Mouse (Mus musculus): Measurements from ENCODE around the gene D6Ertd527e. TPM values are rescaled to one million over a fixed set of nuclear protein-coding genes. Genes with fewer than 3 reads are reported as not detected.

Gene D6Ertd527e
- polyA plus RNA-seq (2016; fragmentation: Nextera tagmentation; extraction: Ambion mirVana), result 0.12 TPM in 1 of 2 replicates, not detected in the other

- Histone ChIP-seq H3K36me3 (replicated peaks) (no peaks in the 10 kb centered on the region), H3K4me3 (no peak within 1 kb of the TSS), H3K27ac (replicated peaks) (no peak within 1 kb of the TSS), H3K27me3 (replicated peaks; ENCODE audit: low read depth, poor library complexity, severe bottlenecking) (no peaks in the 10 kb centered on the region), H3K4me1 (peaks cover 27% of the 10 kb centered on the region), H3K9me3 (no peaks in the 10 kb centered on the region)
- WGBS, result 79% methylated on average over 11 of the region's 11 CpGs
- no peak for DNase-seq (ENCODE audit: low spot score)
These were observed at the start of gene D6Ertd527e for GRCm38 (mm10) chr6:87104123-87104796. D6Ertd527e (plus strand) TSS chr6:87104746.

DNA sequence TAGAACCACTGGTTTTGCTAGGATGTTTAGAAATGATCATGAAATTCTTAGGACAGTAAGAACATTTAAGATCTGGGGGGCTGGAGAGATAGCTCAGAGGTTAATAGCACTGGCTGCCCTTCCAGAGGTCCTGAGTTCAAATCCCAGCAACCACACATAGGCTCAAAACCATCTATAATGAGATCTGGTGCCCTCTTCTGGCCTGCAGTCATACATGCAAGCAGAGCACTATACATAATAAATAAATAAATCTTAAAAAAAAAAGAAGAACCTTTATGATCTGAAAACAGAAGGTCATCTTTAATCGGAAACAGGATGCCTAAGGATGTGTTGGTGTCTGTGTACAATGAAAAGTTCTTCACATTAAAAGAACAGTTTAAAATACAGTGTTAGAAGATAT, 44.8 kb upstream of the D6Ertd527e start:
- Histone ChIP-seq H3K4me1 (no peaks in the 10 kb centered on the region), H3K36me3 (replicated peaks) (peaks cover 94% of the 10 kb centered on the region), H3K27me3 (replicated peaks; ENCODE audit: low read depth, poor library complexity, severe bottlenecking) (no peaks in the 10 kb centered on the region), H3K27ac (replicated peaks) (no peak overlapping the region), H3K9me3 (no peaks in the 10 kb centered on the region), H3K4me3 (no peak overlapping the region)
- no peak for DNase-seq (ENCODE audit: low spot score)
- 97% methylated on average over 1 of the region's 1 CpGs for WGBS

DNA sequence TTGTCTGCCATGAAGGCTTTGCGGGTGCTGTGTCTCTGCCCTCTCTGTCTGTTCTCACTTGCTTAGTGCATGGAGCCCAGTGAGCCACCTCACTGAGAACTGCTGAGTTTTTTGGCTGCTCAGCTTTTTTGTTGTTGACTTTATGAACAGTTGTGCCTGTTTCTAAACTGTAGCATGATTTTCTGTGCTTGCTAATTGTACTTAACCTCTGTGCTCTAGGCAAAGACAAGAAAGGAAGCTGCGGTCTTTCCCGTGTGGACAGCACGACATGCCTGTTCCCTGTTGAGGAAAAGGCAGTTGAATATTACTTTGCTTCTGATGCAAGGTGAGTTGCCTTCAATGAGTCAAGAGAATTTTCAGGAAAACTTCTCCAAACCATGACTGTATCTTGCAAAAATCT, 41.0 kb upstream of the D6Ertd527e start:
- no peak overlapping the region for H3K27ac ChIP-seq (replicated peaks)
- H3K4me3 ChIP-seq, result no peak overlapping the region
- 95% methylated on average over 4 of the region's 4 CpGs for WGBS
- DNase-seq (ENCODE audit: low spot score), result no peak
- H3K4me1 ChIP-seq, result no peaks in the 10 kb centered on the region
- no peaks in the 10 kb centered on the region for H3K27me3 ChIP-seq (replicated peaks; ENCODE audit: low read depth, poor library complexity, severe bottlenecking)
- H3K9me3 ChIP-seq, result no peaks in the 10 kb centered on the region
- H3K36me3 ChIP-seq (replicated peaks), result peaks cover 96% of the 10 kb centered on the region

- Histone ChIP-seq H3K9me3 (no peaks in the 10 kb centered on the region), H3K27me3 (replicated peaks; ENCODE audit: low read depth, poor library complexity, severe bottlenecking) (no peaks in the 10 kb centered on the region), H3K36me3 (replicated peaks) (peaks cover 99% of the 10 kb centered on the region), H3K27ac (replicated peaks) (no peak overlapping the region), H3K4me3 (no peak overlapping the region), H3K4me1 (no peaks in the 10 kb centered on the region)
- 89% methylated on average over 2 of the region's 2 CpGs for WGBS
- no peak for DNase-seq (ENCODE audit: low spot score)
These were observed 36.3 kb upstream of the D6Ertd527e start for GRCm38 (mm10) chr6:87068209-87068608.

GRCm38 (mm10) chr6:87069195-87069900, 35.2 kb upstream of the D6Ertd527e start:
- peaks cover 99% of the 10 kb centered on the region for H3K36me3 ChIP-seq (replicated peaks)
- DNase-seq (ENCODE audit: low spot score), result no peak

DNA sequence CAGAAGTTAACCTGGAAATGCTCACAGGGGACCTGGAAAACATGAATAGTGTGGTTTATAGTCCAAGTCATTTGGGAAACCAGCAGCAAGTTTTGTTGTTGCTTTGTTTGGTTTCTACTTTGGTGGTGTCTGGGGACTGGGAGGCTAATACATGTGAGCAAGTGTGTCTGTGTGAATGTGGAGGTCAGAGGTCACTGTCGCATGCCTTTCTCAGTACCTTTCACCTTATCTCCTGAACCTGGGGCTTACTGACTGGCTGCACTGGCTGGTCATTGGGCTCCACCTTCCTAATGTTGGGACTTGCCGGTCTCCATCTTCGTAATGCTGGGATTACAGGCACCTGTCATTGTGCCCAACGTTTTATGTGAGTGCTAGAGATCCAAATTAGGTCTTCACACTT, 33.9 kb upstream of the D6Ertd527e start:
- no peaks in the 10 kb centered on the region for H3K9me3 ChIP-seq
- peaks cover 94% of the 10 kb centered on the region for H3K36me3 ChIP-seq (replicated peaks)
- DNase-seq (ENCODE audit: low spot score), result no peak
- H3K27me3 ChIP-seq (replicated peaks; ENCODE audit: low read depth, poor library complexity, severe bottlenecking), result no peaks in the 10 kb centered on the region
- WGBS, result 91% methylated on average over 4 of the region's 4 CpGs
- H3K27ac ChIP-seq (replicated peaks), result no peak overlapping the region
- H3K4me3 ChIP-seq, result no peak overlapping the region
- H3K4me1 ChIP-seq, result no peaks in the 10 kb centered on the region

More at GRCm38 (mm10) chr6:87069195-87069900, 35.2 kb upstream of the D6Ertd527e start:
- Histone ChIP-seq H3K9me3 (no peaks in the 10 kb centered on the region), H3K4me3 (no peak overlapping the region), H3K27me3 (replicated peaks; ENCODE audit: low read depth, poor library complexity, severe bottlenecking) (no peaks in the 10 kb centered on the region), H3K4me1 (no peaks in the 10 kb centered on the region), H3K27ac (replicated peaks) (no peak overlapping the region)
- WGBS, result 88% methylated on average over 7 of the region's 7 CpGs

DNA sequence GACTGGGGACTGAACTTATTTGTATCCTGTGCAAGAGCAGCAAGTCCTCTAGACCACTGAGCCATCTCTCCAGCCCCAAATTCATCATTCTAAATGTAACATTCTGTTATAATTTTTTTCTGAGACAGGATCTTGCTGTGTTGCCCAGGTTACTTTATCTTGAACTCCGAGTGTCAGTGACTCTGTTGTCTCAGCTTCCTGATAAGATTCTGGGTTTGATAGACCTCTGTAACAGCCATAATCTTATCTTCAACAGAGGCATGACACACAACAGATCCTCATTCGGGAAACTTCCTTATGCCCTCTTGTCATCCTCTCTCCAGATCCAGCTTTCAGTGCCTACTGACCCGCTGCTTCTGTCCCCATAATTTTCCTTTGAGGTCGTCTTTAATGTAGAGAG, 31.8 kb upstream of the D6Ertd527e start:
- H3K27me3 ChIP-seq (replicated peaks; ENCODE audit: low read depth, poor library complexity, severe bottlenecking), result no peaks in the 10 kb centered on the region
- H3K4me3 ChIP-seq, result no peak overlapping the region
- H3K27ac ChIP-seq (replicated peaks), result no peak overlapping the region
- H3K4me1 ChIP-seq, result peaks cover 5% of the 10 kb centered on the region; the same call in 1 of the 2 replicates
- no peak for DNase-seq (ENCODE audit: low spot score)
- no peaks in the 10 kb centered on the region for H3K9me3 ChIP-seq
- H3K36me3 ChIP-seq (replicated peaks), result peaks cover 91% of the 10 kb centered on the region
- WGBS, result 91% methylated on average over 4 of the region's 4 CpGs

GRCm38 (mm10) chr6:87075092-87075685, 29.4 kb upstream of the D6Ertd527e start:
- no peak for DNase-seq (ENCODE audit: low spot score)
- Histone ChIP-seq H3K4me1 (peaks cover 11% of the 10 kb centered on the region; the same call in 1 of the 2 replicates), H3K27ac (replicated peaks) (no peak overlapping the region), H3K36me3 (replicated peaks) (peaks cover 84% of the 10 kb centered on the region), H3K27me3 (replicated peaks; ENCODE audit: low read depth, poor library complexity, severe bottlenecking) (no peaks in the 10 kb centered on the region), H3K4me3 (no peak overlapping the region), H3K9me3 (no peaks in the 10 kb centered on the region)
- 81% methylated on average over 3 of the region's 3 CpGs for WGBS

GRCm38 (mm10) chr6:87079457-87079856, 25.1 kb upstream of the D6Ertd527e start:
- H3K4me1 ChIP-seq, result peaks cover 11% of the 10 kb centered on the region; the same call in 1 of the 2 replicates
- no peak overlapping the region for H3K27ac ChIP-seq (replicated peaks)
- no peaks in the 10 kb centered on the region for H3K9me3 ChIP-seq
- H3K27me3 ChIP-seq (replicated peaks; ENCODE audit: low read depth, poor library complexity, severe bottlenecking), result no peaks in the 10 kb centered on the region
- H3K36me3 ChIP-seq (replicated peaks), result peaks cover 86% of the 10 kb centered on the region
- 71% methylated on average over 4 of the region's 4 CpGs for WGBS
- no peak overlapping the region for H3K4me3 ChIP-seq
- no peak for DNase-seq (ENCODE audit: low spot score)

DNA sequence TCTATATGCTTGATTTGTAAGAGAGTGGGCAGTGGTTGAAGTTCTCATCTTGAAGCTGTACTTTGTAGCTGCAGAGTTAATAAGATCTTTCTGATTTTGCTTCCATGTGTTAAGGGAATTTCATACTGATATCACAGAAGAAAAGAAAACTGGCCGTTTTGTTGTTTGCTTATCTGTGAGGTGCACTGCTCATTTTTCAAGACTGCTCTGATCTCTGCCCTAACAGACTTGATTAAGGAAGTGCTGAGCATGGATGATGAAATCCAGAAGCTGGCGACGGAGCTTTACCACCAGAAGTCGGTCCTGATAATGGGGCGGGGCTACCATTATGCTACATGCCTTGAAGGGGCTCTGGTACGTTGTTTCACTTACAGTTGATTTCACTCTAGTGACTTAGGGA, 19.5 kb upstream of the D6Ertd527e start:
- H3K9me3 ChIP-seq, result no peaks in the 10 kb centered on the region
- no peak overlapping the region for H3K4me3 ChIP-seq
- DNase-seq (ENCODE audit: low spot score), result no peak
- peaks cover 100% of the 10 kb centered on the region for H3K36me3 ChIP-seq (replicated peaks)
- WGBS, result 81% methylated on average over 6 of the region's 6 CpGs
- H3K27me3 ChIP-seq (replicated peaks; ENCODE audit: low read depth, poor library complexity, severe bottlenecking), result no peaks in the 10 kb centered on the region
- peaks cover 1% of the 10 kb centered on the region; the same call in 1 of the 2 replicates for H3K4me1 ChIP-seq
- no peak overlapping the region for H3K27ac ChIP-seq (replicated peaks)

DNA sequence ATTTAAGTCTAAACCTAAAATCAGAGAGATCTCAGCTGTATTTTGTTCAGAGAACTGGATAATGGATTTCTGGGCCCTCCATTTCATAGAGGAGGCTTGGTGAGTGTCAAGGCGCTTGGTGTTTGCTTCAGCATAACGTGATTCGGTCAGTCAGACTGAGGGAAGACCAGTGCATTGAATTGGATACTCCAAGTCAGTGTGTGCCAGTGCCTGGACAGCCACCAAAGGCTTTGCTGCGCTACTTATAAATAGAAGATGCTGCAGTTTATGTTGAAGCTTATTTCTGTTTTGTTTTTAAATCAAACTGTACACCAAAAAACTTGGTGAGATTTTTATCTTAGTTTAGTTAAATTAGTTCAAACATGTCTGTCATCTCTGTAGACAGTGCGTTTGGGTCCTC, 16.2 kb upstream of the D6Ertd527e start:
- H3K9me3 ChIP-seq, result no peaks in the 10 kb centered on the region
- H3K36me3 ChIP-seq (replicated peaks), result peaks cover 81% of the 10 kb centered on the region
- WGBS, result 93% methylated on average over 5 of the region's 5 CpGs
- no peak overlapping the region for H3K27ac ChIP-seq (replicated peaks)
- no peak overlapping the region for H3K4me3 ChIP-seq
- no peaks in the 10 kb centered on the region for H3K27me3 ChIP-seq (replicated peaks; ENCODE audit: low read depth, poor library complexity, severe bottlenecking)
- H3K4me1 ChIP-seq, result no peaks in the 10 kb centered on the region
- no peak for DNase-seq (ENCODE audit: low spot score)

DNA sequence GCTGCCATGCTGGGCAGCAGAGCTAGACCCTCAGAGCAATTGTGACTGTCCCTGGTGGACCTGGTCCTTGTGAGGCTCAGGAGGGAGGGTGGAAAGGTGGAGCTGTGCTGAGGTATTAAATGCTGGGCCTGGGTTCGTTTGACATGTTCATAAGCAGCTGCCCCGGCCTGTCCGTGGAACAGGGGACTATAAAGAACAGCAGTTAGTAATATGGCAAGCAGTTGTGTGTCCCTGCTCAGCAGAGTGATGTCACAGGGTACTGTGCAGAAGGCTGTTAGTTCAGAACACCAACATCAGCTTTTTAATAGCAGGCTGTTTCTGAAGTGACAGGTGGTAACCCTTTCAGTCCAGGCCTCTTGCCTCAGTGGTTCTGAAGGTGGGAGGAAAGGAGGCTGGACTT, 13.7 kb upstream of the D6Ertd527e start:
- peaks cover 56% of the 10 kb centered on the region for H3K36me3 ChIP-seq (replicated peaks)
- H3K9me3 ChIP-seq, result no peaks in the 10 kb centered on the region
- 95% methylated on average over 3 of the region's 3 CpGs for WGBS
- DNase-seq (ENCODE audit: low spot score), result no peak
- H3K4me3 ChIP-seq, result no peak overlapping the region
- no peak overlapping the region for H3K27ac ChIP-seq (replicated peaks)
- H3K27me3 ChIP-seq (replicated peaks; ENCODE audit: low read depth, poor library complexity, severe bottlenecking), result no peaks in the 10 kb centered on the region
- no peaks in the 10 kb centered on the region for H3K4me1 ChIP-seq

GRCm38 (mm10) chr6:87092476-87092875, 12.1 kb upstream of the D6Ertd527e start:
- no peak overlapping the region for H3K27ac ChIP-seq (replicated peaks)
- no peak for DNase-seq (ENCODE audit: low spot score)
- no peaks in the 10 kb centered on the region for H3K4me1 ChIP-seq
- no peak overlapping the region for H3K4me3 ChIP-seq
- 94% methylated on average over 5 of the region's 5 CpGs for WGBS
- no peaks in the 10 kb centered on the region for H3K27me3 ChIP-seq (replicated peaks; ENCODE audit: low read depth, poor library complexity, severe bottlenecking)
- H3K36me3 ChIP-seq (replicated peaks), result peaks cover 40% of the 10 kb centered on the region
- no peaks in the 10 kb centered on the region for H3K9me3 ChIP-seq
